Mouse (Mus musculus) bone marrow, adult 2 months (tissue): ENCODE measurements around the gene Atg2b.

ENCODE experiments used
- CTCF ChIP-seq: fragments of 200-500 bp; IDR thresholded peaks from 2 replicates; pipeline ENCODE4 v1.5.1; 2011; ENCODE audit warnings: low read length, control low read depth; ENCODE audit not compliant: control insufficient read depth, insufficient read depth
- POLR2A ChIP-seq: fragments of 200-500 bp; IDR thresholded peaks from 2 replicates; pipeline ENCODE4 v1.6.1; 2011; ENCODE audit warnings: low read depth, mild to moderate bottlenecking, control low read depth, low read length, borderline replicate concordance; ENCODE audit not compliant: control insufficient read depth

GRCm38 (mm10) chr12:105592361-105592761 lies 92.7 kb downstream of the Atg2b start:
- TF ChIP-seq POLR2A (no peak), CTCF (no peak)
